1 mouse cellular context compared by ENCODE assay signal in the genomic region with DNA sequence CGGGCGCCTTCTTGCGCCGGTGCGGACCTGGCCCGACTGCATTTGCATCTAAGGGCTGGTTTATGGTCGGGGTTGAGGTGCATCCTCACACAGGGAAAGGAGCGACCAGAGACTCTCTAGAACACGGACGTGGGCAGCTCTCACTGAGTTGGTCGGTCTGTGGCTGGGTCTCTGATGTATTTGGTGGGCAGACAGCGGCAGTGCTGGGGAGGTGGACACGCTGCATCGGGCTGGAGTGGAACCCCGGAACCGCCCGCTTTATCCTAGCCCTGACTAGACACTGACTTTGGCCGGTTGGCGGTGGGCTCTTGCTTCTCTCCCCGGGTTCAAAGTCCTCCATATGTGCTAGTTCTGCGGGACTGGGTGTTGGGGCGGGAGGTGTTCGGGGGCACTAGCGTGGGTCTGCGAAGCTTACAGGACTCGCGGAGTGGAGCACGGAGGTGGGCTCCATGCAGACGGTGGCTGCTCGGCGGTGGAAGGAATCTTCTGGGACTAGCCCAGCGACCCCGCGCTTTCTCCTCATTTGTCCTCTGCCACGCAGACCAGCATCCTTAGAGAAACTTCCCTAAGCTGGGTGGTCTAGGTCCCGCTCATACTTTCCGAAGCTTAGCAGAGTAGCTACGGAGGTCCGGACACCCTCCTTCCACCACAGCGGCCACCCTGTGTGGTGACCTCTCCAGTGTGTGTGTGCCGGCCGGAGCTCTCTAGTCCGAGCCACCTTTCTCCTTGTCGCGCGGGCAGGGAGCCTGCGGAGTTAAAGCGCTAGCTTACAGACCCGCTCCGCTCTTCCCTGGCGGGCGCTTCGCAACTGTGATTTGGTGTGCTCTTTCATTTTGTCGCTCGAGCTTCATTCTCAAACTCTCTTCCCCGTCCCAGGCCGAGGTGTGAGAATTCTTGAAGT.
TF ChIP-seq lines count a peak whose summit lies in the region.

No protein-coding gene starts in this region.

TF ChIP-seq in CH12.LX, 34 proteins besides CTCF, POLR2A, EP300 and RAD21 (continued from another document):
- TF ChIP-seq RCOR1 (conservative IDR thresholded peaks at IDR 0.05; ENCODE audit: low read depth, low read length) (no peak), MAX (IDR thresholded peaks at IDR 0.05; ENCODE audit: low read length) (no peak)
